Mouse (Mus musculus): ENCODE results near the gene Dcaf15. TPM values are rescaled to one million over a fixed set of nuclear protein-coding genes. Genes with fewer than 3 reads are reported as not detected.

Gene Dcaf15
- polyA plus RNA-seq, 1 experiment from 2014 or later, result 3.0 TPM

GRCm38 (mm10) chr8:84132225-84132624 is 27.7 kb upstream of the Dcaf15 start:
- Histone ChIP-seq H3K4me3 (ENCODE audit: low read depth, low read length) (no peak overlapping the region), H3K27me3 (ENCODE audit: control insufficient read depth, insufficient read depth, low read depth, low read length) (no peaks in the 10 kb centered on the region), H3K9me3 (replicated peaks; ENCODE audit: control insufficient read depth, low read length) (no peaks in the 10 kb centered on the region), H3K4me2 (ENCODE audit: low read depth, low read length) (no peak overlapping the region), H3K4me1 (ENCODE audit: control insufficient read depth, low read depth, low read length) (no peaks in the 10 kb centered on the region), H3K36me3 (ENCODE audit: control insufficient read depth, insufficient read depth) (no peaks in the 10 kb centered on the region), H3K9ac (ENCODE audit: low read depth, low read length) (no peak overlapping the region), H3K27ac (ENCODE audit: low read length) (no peak overlapping the region)
- 54% methylated on average over 8 of the region's 8 CpGs for WGBS (ENCODE audit: insufficient replicate concordance)
- no peak for ATAC-seq (ENCODE audit: low read depth)

- Histone ChIP-seq H3K27ac (ENCODE audit: low read length) (no peak overlapping the region), H3K27me3 (ENCODE audit: control insufficient read depth, insufficient read depth, low read depth, low read length) (no peaks in the 10 kb centered on the region), H3K36me3 (ENCODE audit: control insufficient read depth, insufficient read depth) (no peaks in the 10 kb centered on the region), H3K4me2 (ENCODE audit: low read depth, low read length) (no peak overlapping the region), H3K4me1 (ENCODE audit: control insufficient read depth, low read depth, low read length) (no peaks in the 10 kb centered on the region), H3K9me3 (replicated peaks; ENCODE audit: control insufficient read depth, low read length) (no peaks in the 10 kb centered on the region), H3K9ac (ENCODE audit: low read depth, low read length) (no peak overlapping the region), H3K4me3 (ENCODE audit: low read depth, low read length) (no peak overlapping the region)
- no peak for ATAC-seq (ENCODE audit: low read depth)
- 64% methylated on average over 30 of the region's 30 CpGs for WGBS (ENCODE audit: insufficient replicate concordance)
These were observed 26.2 kb upstream of the Dcaf15 start for GRCm38 (mm10) chr8:84130806-84131205.

GRCm38 (mm10) chr8:84128277-84128676 is 23.7 kb upstream of the Dcaf15 start:
- Histone ChIP-seq H3K4me2 (ENCODE audit: low read depth, low read length) (no peak overlapping the region), H3K9ac (ENCODE audit: low read depth, low read length) (no peak overlapping the region), H3K36me3 (ENCODE audit: control insufficient read depth, insufficient read depth) (no peaks in the 10 kb centered on the region), H3K27me3 (ENCODE audit: control insufficient read depth, insufficient read depth, low read depth, low read length) (no peaks in the 10 kb centered on the region), H3K9me3 (replicated peaks; ENCODE audit: control insufficient read depth, low read length) (no peaks in the 10 kb centered on the region), H3K27ac (ENCODE audit: low read length) (no peak overlapping the region), H3K4me1 (ENCODE audit: control insufficient read depth, low read depth, low read length) (no peaks in the 10 kb centered on the region), H3K4me3 (ENCODE audit: low read depth, low read length) (no peak overlapping the region)
- WGBS (ENCODE audit: insufficient replicate concordance), result 49% methylated on average over 8 of the region's 8 CpGs
- ATAC-seq (ENCODE audit: low read depth), result no peak

GRCm38 (mm10) chr8:84127202-84127901 is 22.8 kb upstream of the Dcaf15 start:
- WGBS (ENCODE audit: insufficient replicate concordance), result 42% methylated on average over 17 of the region's 17 CpGs

GRCm38 (mm10) chr8:84126742-84127141 is 22.2 kb upstream of the Dcaf15 start:
- Histone ChIP-seq H3K27ac (ENCODE audit: low read length) (no peak overlapping the region), H3K36me3 (ENCODE audit: control insufficient read depth, insufficient read depth) (no peaks in the 10 kb centered on the region), H3K4me1 (ENCODE audit: control insufficient read depth, low read depth, low read length) (no peaks in the 10 kb centered on the region), H3K9ac (ENCODE audit: low read depth, low read length) (no peak overlapping the region), H3K4me2 (ENCODE audit: low read depth, low read length) (no peak overlapping the region), H3K27me3 (ENCODE audit: control insufficient read depth, insufficient read depth, low read depth, low read length) (no peaks in the 10 kb centered on the region), H3K4me3 (ENCODE audit: low read depth, low read length) (no peak overlapping the region), H3K9me3 (replicated peaks; ENCODE audit: control insufficient read depth, low read length) (no peaks in the 10 kb centered on the region)
- ATAC-seq (ENCODE audit: low read depth), result no peak
- WGBS (ENCODE audit: insufficient replicate concordance), result 34% methylated on average over 2 of the region's 2 CpGs

More at GRCm38 (mm10) chr8:84127202-84127901, 22.8 kb upstream of the Dcaf15 start:
- ATAC-seq (ENCODE audit: low read depth), result no peak
- H3K4me1 ChIP-seq (ENCODE audit: control insufficient read depth, low read depth, low read length), result no peaks in the 10 kb centered on the region
- H3K4me3 ChIP-seq (ENCODE audit: low read depth, low read length), result no peak overlapping the region
- no peak overlapping the region for H3K4me2 ChIP-seq (ENCODE audit: low read depth, low read length)
- H3K9ac ChIP-seq (ENCODE audit: low read depth, low read length), result no peak overlapping the region
- no peaks in the 10 kb centered on the region for H3K36me3 ChIP-seq (ENCODE audit: control insufficient read depth, insufficient read depth)
- H3K27ac ChIP-seq (ENCODE audit: low read length), result no peak overlapping the region
- H3K27me3 ChIP-seq (ENCODE audit: control insufficient read depth, insufficient read depth, low read depth, low read length), result no peaks in the 10 kb centered on the region
- no peaks in the 10 kb centered on the region for H3K9me3 ChIP-seq (replicated peaks; ENCODE audit: control insufficient read depth, low read length)

- Histone ChIP-seq H3K27me3 (ENCODE audit: control insufficient read depth, insufficient read depth, low read depth, low read length) (no peaks in the 10 kb centered on the region), H3K4me3 (ENCODE audit: low read depth, low read length) (no peak within 1 kb of the TSS), H3K4me1 (ENCODE audit: control insufficient read depth, low read depth, low read length) (no peaks in the 10 kb centered on the region), H3K36me3 (ENCODE audit: control insufficient read depth, insufficient read depth) (no peaks in the 10 kb centered on the region), H3K9me3 (replicated peaks; ENCODE audit: control insufficient read depth, low read length) (no peaks in the 10 kb centered on the region), H3K4me2 (ENCODE audit: low read depth, low read length) (no peak within 1 kb of the TSS), H3K9ac (ENCODE audit: low read depth, low read length) (no peak within 1 kb of the TSS), H3K27ac (ENCODE audit: low read length) (no peak within 1 kb of the TSS)
- ATAC-seq (ENCODE audit: low read depth), result 0 out of 2 replicates have a peak, but pooled peaks have one; percentile 7
- 57% methylated on average over 9 of the region's 9 CpGs for WGBS (ENCODE audit: insufficient replicate concordance)
These were observed 21.1 kb upstream of the Dcaf15 start, which contains the start of gene Podnl1 for GRCm38 (mm10) chr8:84125656-84126055. Gene Podnl1 (plus strand): TSS chr8:84125989.

GRCm38 (mm10) chr8:84122151-84122550 is 17.6 kb upstream of the Dcaf15 start:
- Histone ChIP-seq H3K27me3 (ENCODE audit: control insufficient read depth, insufficient read depth, low read depth, low read length) (no peaks in the 10 kb centered on the region), H3K27ac (ENCODE audit: low read length) (no peak overlapping the region), H3K4me1 (ENCODE audit: control insufficient read depth, low read depth, low read length) (no peaks in the 10 kb centered on the region), H3K9me3 (replicated peaks; ENCODE audit: control insufficient read depth, low read length) (no peaks in the 10 kb centered on the region), H3K36me3 (ENCODE audit: control insufficient read depth, insufficient read depth) (no peaks in the 10 kb centered on the region), H3K4me3 (ENCODE audit: low read depth, low read length) (no peak overlapping the region), H3K9ac (ENCODE audit: low read depth, low read length) (no peak overlapping the region), H3K4me2 (ENCODE audit: low read depth, low read length) (no peak overlapping the region)
- whole genome bisulfite sequencing (ENCODE audit: insufficient replicate concordance), result 75% methylated on average over 3 of the region's 3 CpGs
- no peak for ATAC-seq (ENCODE audit: low read depth)

GRCm38 (mm10) chr8:84115646-84116045 is 11.1 kb upstream of the Dcaf15 start:
- Histone ChIP-seq H3K4me2 (ENCODE audit: low read depth, low read length) (no peak overlapping the region), H3K27me3 (ENCODE audit: control insufficient read depth, insufficient read depth, low read depth, low read length) (no peaks in the 10 kb centered on the region), H3K27ac (ENCODE audit: low read length) (no peak overlapping the region), H3K4me1 (ENCODE audit: control insufficient read depth, low read depth, low read length) (no peaks in the 10 kb centered on the region), H3K36me3 (ENCODE audit: control insufficient read depth, insufficient read depth) (no peaks in the 10 kb centered on the region), H3K4me3 (ENCODE audit: low read depth, low read length) (no peak overlapping the region), H3K9me3 (replicated peaks; ENCODE audit: control insufficient read depth, low read length) (no peaks in the 10 kb centered on the region), H3K9ac (ENCODE audit: low read depth, low read length) (no peak overlapping the region)
- 60% methylated on average over 6 of the region's 6 CpGs for WGBS (ENCODE audit: insufficient replicate concordance)
- no peak for ATAC-seq (ENCODE audit: low read depth)

- Histone ChIP-seq H3K36me3 (ENCODE audit: control insufficient read depth, insufficient read depth) (no peaks in the 10 kb centered on the region), H3K4me2 (ENCODE audit: low read depth, low read length) (no peak overlapping the region), H3K9me3 (replicated peaks; ENCODE audit: control insufficient read depth, low read length) (no peaks in the 10 kb centered on the region), H3K4me1 (ENCODE audit: control insufficient read depth, low read depth, low read length) (peaks cover 17% of the 10 kb centered on the region), H3K4me3 (ENCODE audit: low read depth, low read length) (no peak overlapping the region), H3K27me3 (ENCODE audit: control insufficient read depth, insufficient read depth, low read depth, low read length) (no peaks in the 10 kb centered on the region), H3K9ac (ENCODE audit: low read depth, low read length) (no peak overlapping the region), H3K27ac (ENCODE audit: low read length) (no peak overlapping the region)
- ATAC-seq (ENCODE audit: low read depth), result no peak
- WGBS (ENCODE audit: insufficient replicate concordance), result 77% methylated on average over 6 of the region's 6 CpGs
These were observed 1.9 kb upstream of the Dcaf15 start for GRCm38 (mm10) chr8:84106216-84107040.
